Mouse (Mus musculus) heart, embryonic 14.5 days (tissue): Measurements from ENCODE around the gene Gm9945. TPM values are rescaled to one million over a fixed set of nuclear protein-coding genes. Genes with fewer than 3 reads are reported as not detected.

Experiments used
- ATAC-seq: fragments of 200-750 bp; cut with Nextera tagmentation; 2 replicates; pipeline ENCODE4 v1.8.0; 2017; ENCODE audit warnings: low read depth, moderate TSS enrichment; ENCODE audit not compliant: insufficient number of reproducible peaks, insufficient read depth, low FRiP score
- H3K27ac ChIP-seq, 2 experiments: fragments of 200-500 bp in 1 of 2; fragments of 300-500 bp in 1 of 2; sonication (generic) in 1 of 2; replicated peaks in 1 of 2; 2 replicates each; pipeline ENCODE4 v1.5.1; 2012 to 2014; ENCODE audit warnings: low read depth in 2 of 2, low read length in 2 of 2, control low read depth in 1 of 2, mild to moderate bottlenecking in 1 of 2, mixed read lengths in 1 of 2; ENCODE audit not compliant: control insufficient read depth in 1 of 2, insufficient read depth in 1 of 2
- H3K27me3 ChIP-seq: fragments of 300-500 bp; sonication (generic); 2 replicates; pipeline ENCODE4 v1.6.1; 2014; ENCODE audit warnings: mild to moderate bottlenecking, low read length, control low read depth; ENCODE audit not compliant: control insufficient read depth, insufficient read depth
- H3K36me3 ChIP-seq: fragments of 300-500 bp; sonication (generic); 2 replicates; pipeline ENCODE4 v1.6.1; 2014; ENCODE audit warnings: mild to moderate bottlenecking, control low read depth, low read length, mixed read lengths; ENCODE audit not compliant: control insufficient read depth, insufficient read depth
- H3K4me1 ChIP-seq, 2 experiments: fragments of 200-500 bp in 1 of 2; fragments of 300-500 bp in 1 of 2; sonication (generic) in 1 of 2; 2 replicates each; pipeline ENCODE4 v1.6.1; 2012 to 2014; ENCODE audit warnings: low read length in 2 of 2, control low read depth in 1 of 2, mixed read lengths in 1 of 2; ENCODE audit not compliant: control insufficient read depth in 2 of 2, insufficient read depth in 2 of 2
- H3K4me2 ChIP-seq: fragments of 300-500 bp; sonication (generic); 2 replicates; pipeline ENCODE4 v1.6.1; 2014; ENCODE audit warnings: mild to moderate bottlenecking, low read length
- H3K4me3 ChIP-seq, 2 experiments: fragments of 200-500 bp in 1 of 2; fragments of 300-500 bp in 1 of 2; sonication (generic) in 1 of 2; 2 replicates each; pipeline ENCODE4 v1.5.1; 2012 to 2014; ENCODE audit warnings: low read length in 2 of 2, mild to moderate bottlenecking in 2 of 2, control low read depth in 1 of 2, low read depth in 1 of 2, moderate library complexity in 1 of 2; ENCODE audit not compliant: control insufficient read depth in 1 of 2, insufficient read depth in 1 of 2
- H3K9ac ChIP-seq: fragments of 300-500 bp; sonication (generic); 2 replicates; pipeline ENCODE4 v1.6.1; 2014; ENCODE audit warnings: mild to moderate bottlenecking, low read length
- H3K9me3 ChIP-seq: fragments of 300-500 bp; sonication (generic); 2 replicates; pipeline ENCODE4 v1.6.1; 2016; ENCODE audit warnings: low read length, control low read depth; ENCODE audit not compliant: control insufficient read depth
- WGBS: fragments of 180-500 bp; shearing (Covaris S2); extraction: QIAGEN DNeasy Blood & Tissue Kit; methylation state at CpG from one replicate; pipeline ENCODE4 v1.1.7; 2014; 5-methylcytosine and 5-hydroxymethylcytosine counted together
- polyA plus RNA-seq: library from polyadenylated mRNA; unstranded; fragments of >200 nt; fragmentation: Nextera tagmentation; extraction: Ambion mirVana; gene quantifications from 2 replicates; pipeline ENCODE4 v1.2.1, GENCODE M21; 2014

Gm9945 gene
- polyA plus RNA-seq, 1 experiment from 2014 or later = not detected

GRCm38 (mm10) chr11:53486822-53487594 is 7.0 kb downstream of the Gm9945 start:
- no peak for ATAC-seq

GRCm38 (mm10) chr11:53489007-53489406 is 9.0 kb downstream of the Gm9945 start:
- Histone ChIP-seq H3K9me3 (no peaks in the 10 kb centered on the region), H3K4me3 (no peak overlapping the region), H3K4me1 (peaks cover 6 to 10% of the 10 kb centered on the region in 2 experiments; a peak in 1 of 4 replicates), H3K4me2 (no peak overlapping the region), H3K27me3 (peaks cover 10% of the 10 kb centered on the region; the same call in 1 of the 2 replicates), H3K27ac (no peak overlapping the region), H3K9ac (no peak overlapping the region), H3K36me3 (no peaks in the 10 kb centered on the region)
- WGBS = 94% methylated on average over 5 of the region's 5 CpGs
- ATAC-seq = no peak

More at GRCm38 (mm10) chr11:53486822-53487594, 7.0 kb downstream of the Gm9945 start:
- Histone ChIP-seq H3K36me3 (no peaks in the 10 kb centered on the region), H3K9ac (peak overlapping the region; percentile 41; the same call in 1 of the 2 replicates), H3K27me3 (peaks cover 10% of the 10 kb centered on the region; the same call in 1 of the 2 replicates), H3K4me2 (peak overlapping the region; percentile 58), H3K9me3 (no peaks in the 10 kb centered on the region), H3K4me3 (peak overlapping the region; percentile 20 to 24; a peak in 3 of 4 replicates), H3K4me1 (peaks cover 6 to 8% of the 10 kb centered on the region in 2 experiments; a peak in 1 of 4 replicates), H3K27ac (no peak overlapping the region)
- 11% methylated on average over 27 of the region's 27 CpGs for WGBS

GRCm38 (mm10) chr11:53489421-53489820 is 9.5 kb downstream of the Gm9945 start:
- Histone ChIP-seq H3K27ac (no peak overlapping the region), H3K9ac (no peak overlapping the region), H3K4me3 (no peak overlapping the region), H3K9me3 (no peaks in the 10 kb centered on the region), H3K27me3 (peaks cover 10% of the 10 kb centered on the region; the same call in 1 of the 2 replicates), H3K4me2 (no peak overlapping the region), H3K36me3 (no peaks in the 10 kb centered on the region), H3K4me1 (peaks cover 6 to 10% of the 10 kb centered on the region in 2 experiments; a peak in 1 of 4 replicates)
- 86% methylated on average over 9 of the region's 9 CpGs for WGBS
- ATAC-seq = no peak

DNA sequence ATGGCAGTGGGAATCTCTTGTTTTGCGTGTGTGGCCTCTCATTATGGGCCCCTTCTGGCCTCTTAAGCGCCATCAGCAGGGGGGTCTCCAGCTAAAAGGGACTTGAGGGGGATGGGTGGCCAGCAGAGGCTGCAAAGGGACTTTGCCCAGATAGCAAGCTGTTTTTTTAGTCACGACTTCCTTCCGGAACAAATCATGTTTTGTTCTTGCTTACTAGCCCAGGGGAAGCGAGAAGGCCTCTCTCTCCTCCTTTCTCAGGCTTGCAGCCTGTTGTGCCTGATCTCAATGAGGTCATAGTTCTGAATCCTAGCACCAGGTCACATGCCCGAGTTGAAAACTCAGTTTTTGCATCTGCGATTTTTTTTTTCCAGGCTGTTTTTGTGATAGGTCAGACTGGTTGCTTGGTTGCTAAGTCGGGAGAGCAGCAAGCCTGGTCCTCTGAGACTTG is 12.0 kb downstream of the Gm9945 start:
- WGBS = 28% methylated on average over 8 of the region's 8 CpGs
- Histone ChIP-seq H3K4me3 (no peak overlapping the region), H3K4me2 (no peak overlapping the region), H3K4me1 (peaks cover 3 to 8% of the 10 kb centered on the region in 2 experiments; a peak in 1 of 4 replicates), H3K9ac (no peak overlapping the region), H3K27me3 (peaks cover 8% of the 10 kb centered on the region; the same call in 1 of the 2 replicates), H3K36me3 (no peaks in the 10 kb centered on the region), H3K9me3 (no peaks in the 10 kb centered on the region), H3K27ac (0 out of 4 replicates have a peak overlapping the region, but pooled peaks of 1 of the 2 experiments have one; percentile 33)
- no peak for ATAC-seq

DNA sequence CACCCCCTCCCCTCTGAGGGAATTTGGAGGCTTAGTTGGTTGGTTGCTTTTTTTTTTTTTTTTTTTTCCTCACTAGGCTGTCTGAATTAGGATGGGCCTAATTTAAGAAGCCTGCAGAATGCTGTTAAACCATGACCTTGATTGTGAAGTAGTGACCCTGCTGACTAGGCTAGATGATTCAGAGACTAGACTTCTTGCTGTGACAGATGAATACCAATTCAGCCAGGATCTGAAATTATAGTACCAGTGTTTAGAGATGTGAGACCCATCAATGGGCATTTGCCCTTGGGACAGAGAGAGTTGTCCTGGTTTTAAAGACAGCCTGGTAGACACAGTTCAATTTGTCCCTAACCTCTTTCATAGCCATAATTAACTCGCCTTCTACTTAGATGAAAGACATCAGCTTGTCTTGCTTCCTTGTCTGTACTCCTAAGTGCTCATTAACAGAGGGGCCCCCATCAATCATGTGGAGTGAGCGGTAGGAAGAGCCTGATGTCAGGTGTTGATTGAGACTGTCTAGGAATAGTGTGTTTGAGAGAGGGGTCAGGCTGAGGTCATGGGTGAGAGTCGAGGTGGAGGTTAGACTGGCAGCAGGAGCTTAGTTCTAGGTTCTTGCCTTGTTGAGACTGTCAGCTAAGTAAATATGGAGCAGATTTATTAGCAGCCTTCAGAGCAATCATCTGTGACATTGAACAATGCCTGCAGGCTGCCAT is 13.4 kb downstream of the Gm9945 start:
- H3K9me3 ChIP-seq = no peaks in the 10 kb centered on the region
- WGBS = 23% methylated on average over 3 of the region's 3 CpGs
- no peak overlapping the region for H3K4me2 ChIP-seq
- H3K36me3 ChIP-seq = no peaks in the 10 kb centered on the region
- peaks cover 0 to 5% of the 10 kb centered on the region in 2 experiments; a peak in 1 of 4 replicates for H3K4me1 ChIP-seq
- no peaks in the 10 kb centered on the region for H3K27me3 ChIP-seq
- no peak overlapping the region for H3K9ac ChIP-seq
- ATAC-seq = no peak
- H3K4me3 ChIP-seq = no peak overlapping the region
- H3K27ac ChIP-seq = no peak overlapping the region

GRCm38 (mm10) chr11:53495417-53495816 is 15.5 kb downstream of the Gm9945 start:
- no peak for ATAC-seq
- WGBS = 74% methylated on average over 6 of the region's 6 CpGs
- H3K4me3 ChIP-seq = no peak overlapping the region
- no peaks in the 10 kb centered on the region for H3K27me3 ChIP-seq
- no peak overlapping the region for H3K9ac ChIP-seq
- no peak overlapping the region for H3K27ac ChIP-seq
- H3K4me2 ChIP-seq = no peak overlapping the region
- peaks cover 0 to 5% of the 10 kb centered on the region in 2 experiments; a peak in 1 of 4 replicates for H3K4me1 ChIP-seq
- H3K9me3 ChIP-seq = no peaks in the 10 kb centered on the region
- no peaks in the 10 kb centered on the region for H3K36me3 ChIP-seq

DNA sequence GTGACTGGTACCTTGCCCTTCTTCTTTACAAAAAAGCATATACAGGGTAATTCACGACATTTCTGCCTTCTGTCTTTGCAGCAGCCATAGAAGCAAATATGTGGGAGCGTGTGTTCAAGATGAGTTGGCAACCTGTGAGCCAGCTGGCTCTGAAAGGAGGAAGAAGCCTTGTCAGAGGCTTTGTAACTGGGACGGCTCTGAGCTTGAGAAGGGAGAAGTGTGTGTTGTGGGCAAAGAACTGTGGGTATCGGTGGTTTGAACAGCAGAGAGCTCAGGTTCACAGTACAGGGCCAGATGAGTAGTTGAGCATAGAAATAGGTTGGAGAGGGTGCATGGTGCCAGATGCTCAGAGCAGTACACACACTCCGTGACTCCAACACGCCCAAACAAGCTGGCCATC is 17.0 kb downstream of the Gm9945 start:
- no peaks in the 10 kb centered on the region for H3K36me3 ChIP-seq
- H3K9ac ChIP-seq = no peak overlapping the region
- no peaks in the 10 kb centered on the region for H3K9me3 ChIP-seq
- ATAC-seq = no peak
- no peak overlapping the region for H3K4me2 ChIP-seq
- peaks cover 4 to 7% of the 10 kb centered on the region in 2 experiments; a peak in 2 of 4 replicates for H3K4me1 ChIP-seq
- no peak overlapping the region for H3K27ac ChIP-seq
- no peaks in the 10 kb centered on the region for H3K27me3 ChIP-seq
- H3K4me3 ChIP-seq = no peak overlapping the region
- 77% methylated on average over 6 of the region's 6 CpGs for WGBS
